ENCODE assay signal across 8 mouse cellular contexts in the genomic region with DNA sequence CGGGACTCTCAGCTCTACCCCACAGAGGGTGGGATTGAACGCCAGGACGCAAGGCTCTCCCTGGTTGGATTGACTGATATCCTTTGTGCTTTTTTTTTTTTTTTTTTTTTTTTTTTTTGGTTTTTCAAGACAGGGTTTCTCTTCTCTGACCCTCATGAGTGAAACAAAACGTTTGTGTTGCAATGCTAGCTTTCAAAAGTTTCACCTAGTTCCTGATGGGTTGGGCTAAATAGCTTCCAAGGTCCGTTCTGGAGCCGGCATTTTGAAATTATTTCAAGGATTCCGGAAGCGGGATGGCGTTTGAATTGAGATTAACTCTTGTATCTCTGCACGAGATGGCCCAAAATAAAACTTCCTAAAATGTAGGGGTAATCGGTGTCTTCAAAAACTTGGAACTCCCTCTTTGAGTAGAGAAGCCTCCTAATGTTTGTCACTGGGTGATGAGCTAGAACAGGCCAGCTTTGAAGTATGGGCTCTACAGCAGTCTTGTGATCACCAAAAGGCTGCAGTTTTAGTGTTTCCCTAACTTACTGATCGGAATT. TPM values are rescaled to one million over a fixed set of nuclear protein-coding genes. Genes with fewer than 3 reads are reported as not detected.
DNase-seq lines count a peak whose midpoint lies in the region; ATAC-seq and TF ChIP-seq lines count a peak whose summit lies in the region.

No protein-coding gene starts in this region.

- no peak overlapping the region for H3ac ChIP-seq in myocyte (ENCODE audit: control insufficient read depth, insufficient read length)

- peak; percentile 85 for DNase-seq in liver, adult 2 months (ENCODE audit: extremely low read depth, low read depth, low spot score)
- no peak for DNase-seq in liver
- peak; percentile 58 for DNase-seq in intestine, embryonic 14.5 days (ENCODE audit: low spot score)
- DNase-seq in natural killer cell, adult 2 months (ENCODE audit: low spot score in 2 of 2), result no peak
- no peak for DNase-seq in frontal cortex, postnatal 14 days (ENCODE audit: low spot score in 2 of 2)
- no peak for DNase-seq in gastrocnemius, postnatal 4 days (ENCODE audit: low spot score in 2 of 2)

- 7% methylated on average over 12 of the region's 12 CpGs for WGBS in liver, adult 2 months
- 50% methylated on average over 12 of the region's 12 CpGs for WGBS in embryonic facial prominence, embryonic 12.5 days
- WGBS in intestine, embryonic 14.5 days, result 18% methylated on average over 12 of the region's 12 CpGs

- TF ChIP-seq CTCF in liver, adult 2 months (IDR thresholded peaks at IDR 0.05; ENCODE audit: low read depth, low read length), result no peak

- peak overlapping the region; percentile 73 for H3K4me2 ChIP-seq in embryonic facial prominence, embryonic 12.5 days (replicated peaks)
- peak overlapping the region; percentile 62 for H3K4me2 ChIP-seq in intestine, embryonic 14.5 days (ENCODE audit: low read length)
- peak overlapping the region; percentile 88 for H3K4me2 ChIP-seq in myocyte (ENCODE audit: low read depth)

- peaks cover 29% of the 10 kb centered on the region for H3K4me1 ChIP-seq in liver, adult 2 months (ENCODE audit: control insufficient read depth, insufficient read depth, low read length)
- peaks cover 32% of the 10 kb centered on the region for H3K4me1 ChIP-seq in embryonic facial prominence, embryonic 12.5 days
- H3K4me1 ChIP-seq in intestine, embryonic 14.5 days (replicated peaks; ENCODE audit: control insufficient read depth, insufficient read depth, low read length), result peaks cover 28% of the 10 kb centered on the region

- peaks cover 30% of the 10 kb centered on the region; the same call in 1 of the 2 replicates for H3K79me2 ChIP-seq in liver, adult 2 months (ENCODE audit: control insufficient read depth, insufficient read depth, low read length)
- peaks cover 6% of the 10 kb centered on the region for H3K79me2 ChIP-seq in myocyte (ENCODE audit: control insufficient read depth, insufficient read depth)

- TF ChIP-seq POLR2A in liver, adult 2 months (IDR thresholded peaks at IDR 0.05; ENCODE audit: extremely low read depth, insufficient read depth, low read length), result no peak
- no peak for TF ChIP-seq POLR2A in myocyte (IDR thresholded peaks at IDR 0.05; ENCODE audit: insufficient read length, low read depth)

- H3K36me3 ChIP-seq in liver, adult 2 months (ENCODE audit: control insufficient read depth, insufficient read depth, low read length), result no peaks in the 10 kb centered on the region; the same call in 1 of the 2 replicates
- H3K36me3 ChIP-seq in embryonic facial prominence, embryonic 12.5 days, result 0 out of 2 replicates have a peak, but pooled peaks cover 3% of the 10 kb centered on the region
- H3K36me3 ChIP-seq in intestine, embryonic 14.5 days (ENCODE audit: control insufficient read depth, insufficient read depth, low read length), result no peaks in the 10 kb centered on the region
- no peaks in the 10 kb centered on the region for H3K36me3 ChIP-seq in myocyte (ENCODE audit: control insufficient read depth, insufficient read depth)

- peak overlapping the region; percentile 62 for H3K9ac ChIP-seq in liver, adult 2 months (ENCODE audit: low read depth, low read length)
- no peak overlapping the region for H3K9ac ChIP-seq in embryonic facial prominence, embryonic 12.5 days
- peak overlapping the region; percentile 92; the same call in 1 of the 2 replicates for H3K9ac ChIP-seq in intestine, embryonic 14.5 days (ENCODE audit: low read length)

- H3K4me3 ChIP-seq in liver, adult 2 months (ENCODE audit: insufficient read depth, low read depth, low read length), result peak overlapping the region; percentile 63
- peak overlapping the region; percentile 90 for H3K4me3 ChIP-seq in embryonic facial prominence, embryonic 12.5 days
- peak overlapping the region; percentile 92 for H3K4me3 ChIP-seq in intestine, embryonic 14.5 days (ENCODE audit: low read depth, low read length)
- H3K4me3 ChIP-seq in myocyte, result no peak overlapping the region

- H3K27ac ChIP-seq in liver, adult 2 months (replicated peaks; ENCODE audit: insufficient read depth, low read depth, low read length), result peak overlapping the region; percentile 89
- no peak overlapping the region for H3K27ac ChIP-seq in embryonic facial prominence, embryonic 12.5 days
- H3K27ac ChIP-seq in intestine, embryonic 14.5 days (ENCODE audit: low read depth), result no peak overlapping the region

- H3K27me3 ChIP-seq in liver, adult 2 months (ENCODE audit: control insufficient read depth, insufficient read depth, low read length), result no peaks in the 10 kb centered on the region
- no peaks in the 10 kb centered on the region for H3K27me3 ChIP-seq in embryonic facial prominence, embryonic 12.5 days
- no peaks in the 10 kb centered on the region for H3K27me3 ChIP-seq in intestine, embryonic 14.5 days (replicated peaks; ENCODE audit: control insufficient read depth, insufficient read depth, low read length)
- no peaks in the 10 kb centered on the region for H3K27me3 ChIP-seq in myocyte (ENCODE audit: control insufficient read depth, insufficient read depth, insufficient read length)

- ATAC-seq in embryonic facial prominence, embryonic 12.5 days (ENCODE audit: insufficient number of reproducible peaks, insufficient read depth, low FRiP score, low TSS enrichment), result no peak
- no peak for ATAC-seq in intestine, embryonic 14.5 days (replicated peaks; ENCODE audit: low FRiP score, low TSS enrichment, low read depth)

- no peaks in the 10 kb centered on the region for H3K9me3 ChIP-seq in embryonic facial prominence, embryonic 12.5 days
- no peaks in the 10 kb centered on the region for H3K9me3 ChIP-seq in intestine, embryonic 14.5 days (ENCODE audit: control insufficient read depth, low read length)

TF ChIP-seq in myocyte, 11 proteins besides CTCF, POLR2A, EP300 and RAD21:
- no peak for TF ChIP-seq E2F4 (IDR thresholded peaks at IDR 0.05; ENCODE audit: insufficient read depth)
- no peak for TF ChIP-seq POLR2AphosphoS2 (IDR thresholded peaks at IDR 0.05; ENCODE audit: insufficient read length, low read depth)
- no peak for TF ChIP-seq TCF3 (IDR thresholded peaks at IDR 0.05; ENCODE audit: insufficient read length, low read depth)
- TF ChIP-seq CEBPB (IDR thresholded peaks at IDR 0.05; ENCODE audit: insufficient read depth, poor library complexity, severe bottlenecking), result no peak
- TF ChIP-seq REST (IDR thresholded peaks at IDR 0.05; ENCODE audit: insufficient read depth, insufficient read length), result no peak
- TF ChIP-seq TCF12 (IDR thresholded peaks at IDR 0.05; ENCODE audit: insufficient read depth, poor library complexity, severe bottlenecking), result no peak

RNA-seq across cellular contexts. Expression of a gene that starts 2.1 kb away (rescaled TPM):
- 162 and 163 TPM in 2 replicates for total RNA-seq in liver, adult 2 months (2014; rRNA removed)
- 71.8 and 91.9 TPM in 2 replicates for polyA plus RNA-seq in liver, adult 2 months (2012; rRNA removed)
- polyA plus RNA-seq in embryonic facial prominence, embryonic 12.5 days (2016; fragmentation: Nextera tagmentation; extraction: Ambion mirVana), result 36.5 and 41.4 TPM in 2 replicates
- 44.6 and 46.5 TPM in 2 replicates for polyA plus RNA-seq in intestine, embryonic 14.5 days (2014; fragmentation: Nextera tagmentation; extraction: Ambion mirVana)
- polyA plus RNA-seq in myocyte (2012; fragmentation: generic; extraction: Trizol), result 6.3 TPM
- total RNA-seq in gastrocnemius, postnatal 4 days (2021), result 10 to 100 TPM; 34.1 to 34.5 TPM

Comparison
In these comparisons a context has a peak if more than half of its experiments do, and no peak if none do; other contexts are left out.
1. DNase-seq: peak in liver, adult 2 months (single experiment) and intestine, embryonic 14.5 days (single experiment); none in liver (single experiment), natural killer cell, adult 2 months (0 of 2), frontal cortex, postnatal 14 days (0 of 2) and gastrocnemius, postnatal 4 days (0 of 2).
2. Peak in every context shown above with its lines, with median percentiles within 50 percentile points of each other: H3K4me2 ChIP-seq.